Mouse (Mus musculus) urinary bladder, adult 18-20 months (tissue): ENCODE data around the gene Tnfsfm13.
A peak's percentile ranks its signal among the peaks of the same experiment; 100 is the strongest.

ENCODE experiments used
- DNase-seq, 2 experiments: peaks; one replicate each; pipeline ENCODE4 v3.0.0; 2022; ENCODE audit warnings: low spot score in 2 of 2, mixed read lengths in 2 of 2

Gene Tnfsfm13

DNA sequence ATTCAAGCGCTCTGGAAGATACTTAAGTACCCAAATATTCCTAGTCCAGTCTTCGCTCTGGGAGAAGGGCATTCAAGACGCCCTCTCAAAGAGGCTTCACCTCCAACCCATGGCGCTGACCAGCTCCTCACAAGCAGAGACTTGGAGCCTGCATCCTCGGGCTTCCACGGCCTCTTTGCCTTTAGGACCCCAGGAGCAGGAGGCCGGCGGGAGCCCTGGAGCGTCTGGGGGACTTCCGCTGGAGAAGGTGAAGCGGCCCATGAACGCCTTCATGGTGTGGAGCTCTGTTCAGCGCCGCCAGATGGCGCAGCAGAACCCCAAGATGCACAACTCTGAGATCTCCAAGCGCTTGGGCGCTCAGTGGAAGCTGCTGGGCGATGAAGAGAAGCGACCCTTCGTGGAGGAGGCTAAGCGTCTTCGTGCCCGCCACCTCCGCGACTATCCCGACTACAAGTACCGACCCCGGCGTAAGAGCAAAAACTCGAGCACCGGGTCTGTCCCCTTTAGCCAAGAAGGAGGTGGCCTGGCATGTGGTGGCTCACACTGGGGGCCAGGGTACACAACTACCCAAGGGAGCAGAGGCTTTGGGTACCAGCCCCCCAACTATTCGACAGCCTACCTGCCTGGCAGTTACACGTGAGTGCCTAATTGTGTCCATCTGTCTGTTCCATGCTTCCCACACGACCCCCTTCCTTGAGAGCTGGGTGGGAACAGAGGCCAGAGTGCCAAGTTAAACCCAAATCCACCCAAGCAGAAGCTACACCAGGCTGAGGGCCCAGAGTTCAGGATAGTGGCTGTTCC lies 40.4 kb downstream of the Tnfsfm13 start, which contains the start of gene Sox15:
Sox15 (plus strand) TSS at position 51 of the 801 bp plus-strand sequence.
- DNase-seq: peak; percentile 50 to 76

DNA sequence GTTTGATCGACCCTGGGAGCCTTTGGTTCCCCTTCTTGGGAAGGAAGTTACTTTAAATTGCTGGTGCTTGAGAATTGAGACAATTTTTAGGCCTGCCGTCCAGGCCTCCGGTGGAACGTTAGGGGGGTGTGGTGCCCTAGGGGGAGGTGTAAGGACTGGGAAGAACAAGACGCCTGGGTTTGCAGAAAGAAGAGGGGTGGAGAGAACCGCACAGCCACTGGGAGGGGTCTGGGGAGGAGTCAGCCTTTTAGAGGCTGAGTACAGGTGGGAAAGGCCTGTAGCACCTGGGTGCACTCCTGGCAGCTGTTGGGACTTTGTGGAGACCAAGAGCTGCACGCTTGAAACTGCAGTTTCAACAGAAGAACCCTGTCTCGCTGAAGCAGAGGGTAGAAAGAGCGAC lies 41.1 kb downstream of the Tnfsfm13 start:
- no peak for DNase-seq

DNA sequence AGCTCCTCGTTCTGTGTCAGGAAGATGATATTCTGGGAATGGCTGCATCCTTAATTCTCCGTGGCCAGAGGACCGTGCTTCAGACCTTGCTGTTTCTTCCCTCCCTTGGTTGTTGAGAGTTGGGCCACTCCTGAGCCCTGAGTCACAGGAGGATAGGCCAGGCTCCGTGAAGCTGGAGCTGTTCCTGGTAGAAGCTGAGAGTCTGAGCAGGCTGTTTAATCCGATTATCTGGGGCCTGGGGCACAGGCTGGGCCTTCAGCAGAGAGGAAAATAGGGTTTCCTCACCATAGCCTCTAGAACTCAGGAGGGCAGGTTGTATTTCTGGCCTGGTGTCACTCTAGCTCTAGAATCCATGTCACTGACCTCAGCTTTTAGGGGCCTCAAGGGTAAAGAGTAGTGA lies 42.5 kb downstream of the Tnfsfm13 start:
- DNase-seq: no peak

DNA sequence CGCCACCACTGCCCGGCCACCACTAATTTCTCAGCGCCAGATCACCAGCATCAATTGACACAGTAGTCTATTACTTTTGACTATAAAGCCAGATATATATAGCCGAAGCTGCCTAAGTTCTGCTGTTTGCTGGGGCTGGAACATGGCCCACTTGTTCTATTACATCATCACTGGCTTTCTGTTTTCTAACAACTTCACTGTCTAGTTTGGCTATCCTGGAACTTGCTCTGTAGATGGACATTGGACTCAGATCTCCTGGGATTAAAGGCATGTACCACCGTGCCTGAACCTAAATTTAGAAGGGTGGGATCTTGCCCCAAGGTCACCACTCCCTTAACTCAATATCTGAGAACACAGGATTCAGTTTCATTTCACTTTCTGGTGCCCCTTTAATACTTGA lies 50.0 kb downstream of the Tnfsfm13 start:
- no peak for DNase-seq

DNA sequence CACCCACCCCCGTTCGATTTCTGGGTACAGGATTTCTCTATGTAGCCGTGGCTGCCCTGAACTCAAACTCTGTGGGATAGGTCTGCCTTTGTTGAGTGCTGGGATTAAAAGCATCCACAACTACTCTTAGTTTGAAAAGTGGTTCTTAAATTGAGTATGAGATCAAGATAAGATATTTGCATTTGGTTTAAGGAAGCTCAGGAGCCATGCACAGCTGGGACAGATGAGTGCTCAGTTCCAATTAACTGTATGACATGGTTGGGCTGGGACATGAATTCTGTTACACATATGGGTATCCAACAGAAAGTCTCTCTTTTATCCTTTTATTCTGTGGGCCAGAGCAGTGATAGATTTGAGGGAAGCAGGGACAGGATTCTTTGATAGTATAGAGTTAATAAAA lies 60.4 kb downstream of the Tnfsfm13 start:
- DNase-seq: no peak

DNA sequence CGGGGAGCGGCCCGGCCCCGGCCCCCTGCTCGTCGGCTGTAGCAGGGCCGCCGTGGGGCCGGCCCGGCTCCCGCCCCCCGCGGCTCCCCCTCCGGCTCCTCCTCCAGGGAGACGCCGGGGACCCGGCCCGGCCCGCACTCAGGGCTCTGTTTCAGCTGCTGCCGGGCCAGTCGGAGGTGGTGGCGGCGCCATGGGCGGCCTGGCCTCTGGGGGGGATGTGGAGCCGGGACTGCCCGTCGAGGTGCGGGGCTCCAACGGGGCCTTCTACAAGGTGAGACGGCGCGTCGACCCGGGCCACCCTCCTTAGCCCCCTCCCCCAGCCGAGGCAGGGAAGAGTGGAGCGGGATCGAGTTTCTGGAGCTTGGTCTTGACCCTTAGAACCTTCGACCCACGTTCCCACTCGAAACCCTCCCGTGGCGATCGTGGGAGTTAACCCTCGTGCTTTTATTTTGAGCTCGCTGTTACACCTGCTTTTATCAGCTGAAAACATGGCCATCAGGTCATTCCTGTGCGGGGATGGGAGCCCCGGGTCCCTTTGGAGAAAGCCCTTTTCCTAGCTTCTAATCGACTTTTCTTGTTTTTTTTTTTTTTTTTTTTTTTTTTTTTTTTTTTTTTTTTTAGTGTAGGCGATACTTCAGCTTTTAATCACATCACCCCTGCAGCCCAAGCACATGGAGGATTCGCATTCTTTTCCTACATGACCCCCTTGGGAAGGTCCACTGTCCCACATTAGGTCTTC lies 62.6 kb downstream of the Tnfsfm13 start:
- peak in 1 of 2 experiments; percentile 46 for DNase-seq
